Comparison of ENCODE assay signal across 25 mouse cellular contexts in the genomic region with DNA sequence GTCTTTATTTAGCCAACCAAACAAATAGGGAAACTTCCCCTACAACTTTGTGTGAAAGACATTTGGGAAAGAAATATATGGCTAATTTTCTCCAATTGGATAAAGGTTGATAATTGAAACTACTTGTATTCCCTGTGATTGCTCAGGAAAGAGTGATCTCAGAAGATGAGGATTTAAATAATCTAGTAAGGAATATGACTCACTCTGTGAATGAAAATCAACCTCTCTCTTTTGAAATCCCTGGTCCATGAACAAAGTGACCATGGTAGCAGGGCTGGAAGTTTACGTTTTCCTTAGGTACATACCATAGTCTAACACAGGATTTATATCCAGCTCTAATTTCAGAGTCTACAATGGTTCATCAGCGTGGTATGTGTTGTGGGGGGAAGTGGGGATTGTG.
"Had no signal": no experiment of that assay in that cellular context is flagged by ENCODE, and none has a peak within 500 bp of the region (broad histone marks: within the 10 kb centered on the region; RNA-seq: fewer than 3 reads in every experiment).

No protein-coding gene starts in this region.

- H3K36me3 ChIP-seq: heart, embryonic 13.5 days; heart, embryonic 15.5 days; hindbrain, embryonic 13.5 days; hindbrain, embryonic 15.5 days; limb, embryonic 10.5 days; limb, embryonic 12.5 days; liver, embryonic 13.5 days had no signal

- ATAC-seq: hindbrain, postnatal 0 days; intestine, postnatal 0 days had no signal

- H3K4me3 ChIP-seq: heart, adult 2 months; heart, embryonic 13.5 days; heart, embryonic 15.5 days; hindbrain, embryonic 13.5 days; hindbrain, embryonic 15.5 days; layer of hippocampus, adult 2 months; left cerebral cortex, adult 2 months; limb, embryonic 10.5 days; limb, embryonic 12.5 days; liver, embryonic 13.5 days had no signal

- H3K4me2 ChIP-seq: heart, embryonic 11.5 days; heart, embryonic 13.5 days; heart, embryonic 15.5 days; hindbrain, embryonic 13.5 days; hindbrain, embryonic 15.5 days; limb, embryonic 12.5 days; liver, embryonic 11.5 days; liver, embryonic 13.5 days had no signal

- DNase-seq: gastrocnemius, postnatal 14 days; gastrocnemius, postnatal 36 days; heart, adult 11 months; heart, adult 2 months; heart, postnatal 14 days; heart, postnatal 36 days; kidney, adult 18-20 months; kidney, adult 8-10 months; kidney, postnatal 10 days; kidney, postnatal 25 days; kidney, postnatal 4 days; liver; liver, embryonic 13.5 days had no signal

- H3K27me3 ChIP-seq: heart, embryonic 13.5 days; heart, embryonic 15.5 days; hindbrain, embryonic 13.5 days; hindbrain, embryonic 15.5 days; limb, embryonic 12.5 days; liver, embryonic 13.5 days had no signal

- H3K9me3 ChIP-seq: heart, embryonic 13.5 days; heart, embryonic 15.5 days; hindbrain, embryonic 13.5 days; hindbrain, embryonic 15.5 days; limb, embryonic 10.5 days; limb, embryonic 12.5 days; liver, embryonic 13.5 days had no signal

- H3K9ac ChIP-seq: heart, embryonic 13.5 days; heart, embryonic 15.5 days; hindbrain, embryonic 13.5 days; hindbrain, embryonic 15.5 days; limb, embryonic 12.5 days; liver, embryonic 13.5 days had no signal

- H3K4me1 ChIP-seq: hindbrain, embryonic 13.5 days; hindbrain, embryonic 15.5 days; liver, embryonic 13.5 days had no signal

- H3K27ac ChIP-seq: heart, adult 2 months; heart, embryonic 13.5 days; heart, embryonic 15.5 days; hindbrain, embryonic 13.5 days; hindbrain, embryonic 15.5 days; hindbrain, postnatal 0 days; layer of hippocampus, adult 2 months; left cerebral cortex, adult 2 months; limb, embryonic 10.5 days; limb, embryonic 12.5 days; liver, embryonic 13.5 days had no signal
